Mouse (Mus musculus) neural tube, embryonic 13.5 days (tissue): Measurements from ENCODE around the gene Xpo4. TPM values are rescaled to one million over a fixed set of nuclear protein-coding genes. Genes with fewer than 3 reads are reported as not detected.
"Not testable (repeated sequence)": the region's sequence is repeated elsewhere in the genome, so short reads cannot be mapped to it uniquely, and the experiment has no call there.

Source experiments
- ATAC-seq: fragments of 200-750 bp; cut with Nextera tagmentation; 2 replicates; pipeline ENCODE4 v1.8.0; 2017; ENCODE audit warnings: low read depth, mild to moderate bottlenecking, moderate TSS enrichment, moderate library complexity
- H3K27ac ChIP-seq: fragments of 300-500 bp; sonication (generic); replicated peaks from 2 replicates; pipeline ENCODE4 v1.5.1; 2015; ENCODE audit warnings: moderate library complexity, mild to moderate bottlenecking, inconsistent platforms
- H3K27me3 ChIP-seq: fragments of 300-500 bp; sonication (generic); 2 replicates; pipeline ENCODE4 v1.6.1; 2015; ENCODE audit warnings: mild to moderate bottlenecking, inconsistent platforms
- H3K36me3 ChIP-seq: fragments of 300-500 bp; sonication (generic); 2 replicates; pipeline ENCODE4 v1.6.1; 2015; ENCODE audit warnings: mild to moderate bottlenecking, inconsistent platforms
- H3K4me1 ChIP-seq: fragments of 300-500 bp; sonication (generic); replicated peaks from 2 replicates; pipeline ENCODE4 v1.6.1; 2015; ENCODE audit warnings: inconsistent platforms
- H3K4me2 ChIP-seq: fragments of 300-500 bp; sonication (generic); 2 replicates; pipeline ENCODE4 v1.6.1; 2015; ENCODE audit warnings: inconsistent platforms, mild to moderate bottlenecking, moderate library complexity
- H3K4me3 ChIP-seq: fragments of 300-500 bp; sonication (generic); 2 replicates; pipeline ENCODE4 v1.5.1; 2015; ENCODE audit warnings: mild to moderate bottlenecking, inconsistent platforms
- H3K9ac ChIP-seq: fragments of 300-500 bp; sonication (generic); 2 replicates; pipeline ENCODE4 v1.6.1; 2015; ENCODE audit warnings: moderate library complexity, mild to moderate bottlenecking, inconsistent platforms
- H3K9me3 ChIP-seq: fragments of 300-500 bp; sonication (generic); 2 replicates; pipeline ENCODE4 v1.6.1; 2016; ENCODE audit warnings: inconsistent platforms
- WGBS: fragments of 180-500 bp; shearing (Covaris S2); methylation state at CpG from one replicate; pipeline ENCODE4 v1.1.7; 2015; 5-methylcytosine and 5-hydroxymethylcytosine counted together
- polyA plus RNA-seq: library from polyadenylated mRNA; unstranded; fragments of >200 nt; fragmentation: Nextera tagmentation; extraction: Ambion mirVana; gene quantifications from 2 replicates; pipeline ENCODE4 v1.2.1, GENCODE M21; 2015

The Xpo4 gene
- polyA plus RNA-seq, 1 experiment from 2014 or later, result 12.0 TPM

GRCm38 (mm10) chr14:57696066-57696465, 30.8 kb upstream of the Xpo4 start:
- H3K36me3 ChIP-seq, result peaks cover 72% of the 10 kb centered on the region
- 96% methylated on average over 15 of the region's 15 CpGs for WGBS
- ATAC-seq, result no peak
- no peak overlapping the region for H3K9ac ChIP-seq
- H3K4me2 ChIP-seq, result no peak overlapping the region
- no peak overlapping the region for H3K27ac ChIP-seq
- no peak overlapping the region for H3K4me3 ChIP-seq
- no peaks in the 10 kb centered on the region for H3K9me3 ChIP-seq
- H3K4me1 ChIP-seq, result no peaks in the 10 kb centered on the region
- no peaks in the 10 kb centered on the region for H3K27me3 ChIP-seq

GRCm38 (mm10) chr14:57695550-57695949, 30.3 kb upstream of the Xpo4 start:
- H3K27me3 ChIP-seq, result no peaks in the 10 kb centered on the region
- 90% methylated on average over 8 of the region's 8 CpGs for WGBS
- no peak overlapping the region for H3K27ac ChIP-seq
- peaks cover 75% of the 10 kb centered on the region for H3K36me3 ChIP-seq
- no peak overlapping the region for H3K4me3 ChIP-seq
- H3K4me2 ChIP-seq, result no peak overlapping the region
- H3K9me3 ChIP-seq, result no peaks in the 10 kb centered on the region
- no peaks in the 10 kb centered on the region for H3K4me1 ChIP-seq
- ATAC-seq, result no peak
- H3K9ac ChIP-seq, result no peak overlapping the region

GRCm38 (mm10) chr14:57694246-57694645, 29.0 kb upstream of the Xpo4 start:
- no peak overlapping the region for H3K27ac ChIP-seq
- H3K27me3 ChIP-seq, result no peaks in the 10 kb centered on the region
- no peaks in the 10 kb centered on the region for H3K4me1 ChIP-seq
- WGBS, result 88% methylated on average over 16 of the region's 16 CpGs
- ATAC-seq, result no peak
- no peak overlapping the region for H3K4me3 ChIP-seq
- H3K9me3 ChIP-seq, result no peaks in the 10 kb centered on the region
- H3K9ac ChIP-seq, result no peak overlapping the region
- H3K36me3 ChIP-seq, result peaks cover 67% of the 10 kb centered on the region
- H3K4me2 ChIP-seq, result no peak overlapping the region

- H3K27me3 ChIP-seq, result no peaks in the 10 kb centered on the region
- H3K4me2 ChIP-seq, result no peak overlapping the region
- peaks cover 57% of the 10 kb centered on the region for H3K36me3 ChIP-seq
- no peak overlapping the region for H3K27ac ChIP-seq
- WGBS, result 96% methylated on average over 17 of the region's 17 CpGs
- no peaks in the 10 kb centered on the region for H3K4me1 ChIP-seq
- no peaks in the 10 kb centered on the region for H3K9me3 ChIP-seq
- ATAC-seq, result no peak
- H3K4me3 ChIP-seq, result no peak overlapping the region
- no peak overlapping the region for H3K9ac ChIP-seq
Measured at GRCm38 (mm10) chr14:57692517-57693130, 27.4 kb upstream of the Xpo4 start.

- no peaks in the 10 kb centered on the region for H3K27me3 ChIP-seq
- no peak overlapping the region for H3K4me2 ChIP-seq
- no peaks in the 10 kb centered on the region for H3K4me1 ChIP-seq
- no peak overlapping the region for H3K4me3 ChIP-seq
- no peaks in the 10 kb centered on the region for H3K9me3 ChIP-seq
- 97% methylated on average over 24 of the region's 24 CpGs for WGBS
- no peak overlapping the region for H3K9ac ChIP-seq
- H3K27ac ChIP-seq, result no peak overlapping the region
- peaks cover 45% of the 10 kb centered on the region for H3K36me3 ChIP-seq
- no peak for ATAC-seq
Measured at GRCm38 (mm10) chr14:57691316-57691715, 26.1 kb upstream of the Xpo4 start.

- H3K4me3 ChIP-seq, result no peak overlapping the region
- H3K9ac ChIP-seq, result no peak overlapping the region
- no peaks in the 10 kb centered on the region for H3K27me3 ChIP-seq
- peaks cover 39% of the 10 kb centered on the region for H3K36me3 ChIP-seq
- 96% methylated on average over 8 of the region's 8 CpGs for WGBS
- no peaks in the 10 kb centered on the region for H3K9me3 ChIP-seq
- H3K4me2 ChIP-seq, result no peak overlapping the region
- ATAC-seq, result no peak
- H3K27ac ChIP-seq, result no peak overlapping the region
- H3K4me1 ChIP-seq, result no peaks in the 10 kb centered on the region
Measured at GRCm38 (mm10) chr14:57690681-57691080, 25.5 kb upstream of the Xpo4 start.

GRCm38 (mm10) chr14:57688066-57688465, 22.8 kb upstream of the Xpo4 start:
- ATAC-seq, H3K27ac ChIP-seq, H3K4me3 ChIP-seq, H3K4me2 ChIP-seq, H3K9me3 ChIP-seq, H3K9ac ChIP-seq, H3K27me3 ChIP-seq, H3K4me1 ChIP-seq: not testable (repeated sequence)
- H3K36me3 ChIP-seq, result peaks cover 18% of the 10 kb centered on the region
- 92% methylated on average over 7 of the region's 7 CpGs for WGBS

GRCm38 (mm10) chr14:57687441-57687840, 22.2 kb upstream of the Xpo4 start:
- Histone ChIP-seq H3K9ac (no peak overlapping the region), H3K4me1 (no peaks in the 10 kb centered on the region), H3K27ac (no peak overlapping the region), H3K9me3 (no peaks in the 10 kb centered on the region), H3K36me3 (peaks cover 13% of the 10 kb centered on the region), H3K4me2 (no peak overlapping the region), H3K4me3 (no peak overlapping the region), H3K27me3 (no peaks in the 10 kb centered on the region)
- ATAC-seq, result no peak
- WGBS, result 88% methylated on average over 5 of the region's 5 CpGs

- WGBS, result 93% methylated on average over 6 of the region's 6 CpGs
- ATAC-seq, result no peak
- Histone ChIP-seq H3K36me3 (peaks cover 13% of the 10 kb centered on the region), H3K4me1 (no peaks in the 10 kb centered on the region), H3K27me3 (no peaks in the 10 kb centered on the region), H3K27ac (no peak overlapping the region), H3K9ac (no peak overlapping the region), H3K9me3 (no peaks in the 10 kb centered on the region), H3K4me3 (no peak overlapping the region), H3K4me2 (no peak overlapping the region)
Measured at GRCm38 (mm10) chr14:57686647-57687046, 21.4 kb upstream of the Xpo4 start.

GRCm38 (mm10) chr14:57684579-57684978, 19.3 kb upstream of the Xpo4 start:
- no peak for ATAC-seq
- no peaks in the 10 kb centered on the region for H3K9me3 ChIP-seq
- 6% methylated on average over 1 of the region's 1 CpGs for WGBS

GRCm38 (mm10) chr14:57682751-57683150, 17.5 kb upstream of the Xpo4 start:
- H3K9me3 ChIP-seq, result no peaks in the 10 kb centered on the region
- WGBS, result 84% methylated on average over 4 of the region's 4 CpGs
- H3K4me3 ChIP-seq, result no peak overlapping the region
- ATAC-seq, result no peak
- H3K4me2 ChIP-seq, result no peak overlapping the region
- no peak overlapping the region for H3K27ac ChIP-seq
- H3K27me3 ChIP-seq, result no peaks in the 10 kb centered on the region
- H3K9ac ChIP-seq, result no peak overlapping the region
- no peaks in the 10 kb centered on the region for H3K4me1 ChIP-seq
- no peaks in the 10 kb centered on the region for H3K36me3 ChIP-seq

More at GRCm38 (mm10) chr14:57684579-57684978, 19.3 kb upstream of the Xpo4 start:
- Histone ChIP-seq H3K9ac (no peak overlapping the region), H3K4me3 (no peak overlapping the region), H3K27ac (no peak overlapping the region), H3K4me2 (no peak overlapping the region), H3K27me3 (no peaks in the 10 kb centered on the region), H3K36me3 (0 out of 2 replicates have a peak, but pooled peaks cover 2% of the 10 kb centered on the region), H3K4me1 (no peaks in the 10 kb centered on the region)

- Histone ChIP-seq H3K36me3 (no peaks in the 10 kb centered on the region), H3K9me3 (no peaks in the 10 kb centered on the region), H3K4me3 (no peak overlapping the region), H3K4me1 (no peaks in the 10 kb centered on the region), H3K27ac (no peak overlapping the region), H3K27me3 (no peaks in the 10 kb centered on the region), H3K4me2 (no peak overlapping the region), H3K9ac (no peak overlapping the region)
- 43% methylated on average over 5 of the region's 5 CpGs for WGBS
- ATAC-seq, result peak; percentile 91
Measured at GRCm38 (mm10) chr14:57679958-57680535, 14.8 kb upstream of the Xpo4 start.

- 28% methylated on average over 1 of the region's 1 CpGs for whole genome bisulfite sequencing
- peak; percentile 59; the same call in 1 of the 2 replicates for ATAC-seq
- Histone ChIP-seq H3K36me3 (no peaks in the 10 kb centered on the region), H3K4me2 (no peak overlapping the region), H3K4me1 (no peaks in the 10 kb centered on the region), H3K9me3 (no peaks in the 10 kb centered on the region), H3K27me3 (no peaks in the 10 kb centered on the region), H3K27ac (no peak overlapping the region), H3K9ac (no peak overlapping the region), H3K4me3 (no peak overlapping the region)
Measured at GRCm38 (mm10) chr14:57679523-57679922, 14.3 kb upstream of the Xpo4 start.
